Mouse (Mus musculus): ENCODE data around the gene A3galt2. TPM values are rescaled to one million over a fixed set of nuclear protein-coding genes. Genes with fewer than 3 reads are reported as not detected.

Gene A3galt2
- polyA plus RNA-seq (2016; fragmentation: Nextera tagmentation; extraction: Ambion mirVana), result 0.10 and 0.24 TPM in 2 replicates

- H3K9me3 ChIP-seq (replicated peaks), result no peaks in the 10 kb centered on the region
- no peak for DNase-seq (ENCODE audit: low spot score)
- H3K27me3 ChIP-seq (ENCODE audit: low read depth, poor library complexity, severe bottlenecking), result no peaks in the 10 kb centered on the region
- peak within 1 kb of the TSS; percentile 63 for H3K27ac ChIP-seq (replicated peaks)
- peaks cover 21% of the 10 kb centered on the region for H3K4me1 ChIP-seq
- 81% methylated on average over 3 of the region's 3 CpGs for WGBS
- H3K4me3 ChIP-seq, result no peak within 1 kb of the TSS
- H3K36me3 ChIP-seq, result peaks cover 53% of the 10 kb centered on the region
Observed at GRCm38 (mm10) chr4:128755064-128755463, at the start of gene A3galt2. Gene A3galt2, plus strand, starts transcription at chr4:128755364.

- Histone ChIP-seq H3K4me3 (no peak overlapping the region), H3K9me3 (replicated peaks) (no peaks in the 10 kb centered on the region), H3K27me3 (ENCODE audit: low read depth, poor library complexity, severe bottlenecking) (peaks cover 29% of the 10 kb centered on the region), H3K36me3 (no peaks in the 10 kb centered on the region), H3K4me1 (peaks cover 38% of the 10 kb centered on the region), H3K27ac (replicated peaks) (no peak overlapping the region; the same call in 1 of the 2 replicates)
- DNase-seq (ENCODE audit: low spot score), result no peak
- WGBS, result 21% methylated on average over 9 of the region's 9 CpGs
Observed at GRCm38 (mm10) chr4:128706626-128707025, 48.5 kb upstream of the A3galt2 start.

- 41% methylated on average over 4 of the region's 4 CpGs for WGBS
- Histone ChIP-seq H3K27me3 (ENCODE audit: low read depth, poor library complexity, severe bottlenecking) (peaks cover 29% of the 10 kb centered on the region), H3K27ac (replicated peaks) (no peak overlapping the region), H3K4me3 (no peak overlapping the region), H3K36me3 (no peaks in the 10 kb centered on the region), H3K9me3 (replicated peaks) (no peaks in the 10 kb centered on the region), H3K4me1 (peaks cover 46% of the 10 kb centered on the region)
- DNase-seq (ENCODE audit: low spot score), result no peak
Observed at GRCm38 (mm10) chr4:128707384-128707783, 47.8 kb upstream of the A3galt2 start.

- Histone ChIP-seq H3K36me3 (no peaks in the 10 kb centered on the region), H3K27ac (replicated peaks) (peak overlapping the region; percentile 24), H3K27me3 (ENCODE audit: low read depth, poor library complexity, severe bottlenecking) (peaks cover 29% of the 10 kb centered on the region), H3K4me1 (peaks cover 64% of the 10 kb centered on the region), H3K4me3 (no peak overlapping the region), H3K9me3 (replicated peaks) (no peaks in the 10 kb centered on the region)
- no peak for DNase-seq (ENCODE audit: low spot score)
- 83% methylated on average over 15 of the region's 15 CpGs for WGBS
Observed at GRCm38 (mm10) chr4:128709061-128709780, 45.9 kb upstream of the A3galt2 start.

- 92% methylated on average over 12 of the region's 12 CpGs for WGBS
- Histone ChIP-seq H3K27me3 (ENCODE audit: low read depth, poor library complexity, severe bottlenecking) (peaks cover 29% of the 10 kb centered on the region), H3K36me3 (no peaks in the 10 kb centered on the region), H3K4me3 (no peak overlapping the region), H3K4me1 (peaks cover 70% of the 10 kb centered on the region), H3K27ac (replicated peaks) (peak overlapping the region; percentile 24), H3K9me3 (replicated peaks) (no peaks in the 10 kb centered on the region)
- DNase-seq (ENCODE audit: low spot score), result no peak
Observed at GRCm38 (mm10) chr4:128709781-128710166, 45.4 kb upstream of the A3galt2 start.

- H3K4me3 ChIP-seq, result no peak overlapping the region
- DNase-seq (ENCODE audit: low spot score), result no peak
- no peaks in the 10 kb centered on the region for H3K36me3 ChIP-seq
- no peaks in the 10 kb centered on the region for H3K9me3 ChIP-seq (replicated peaks)
- H3K27ac ChIP-seq (replicated peaks), result peak overlapping the region; percentile 24; the same call in 1 of the 2 replicates
- H3K27me3 ChIP-seq (ENCODE audit: low read depth, poor library complexity, severe bottlenecking), result peaks cover 29% of the 10 kb centered on the region
- WGBS, result 85% methylated on average over 6 of the region's 6 CpGs
- H3K4me1 ChIP-seq, result peaks cover 75% of the 10 kb centered on the region
Observed at GRCm38 (mm10) chr4:128710286-128710685, 44.9 kb upstream of the A3galt2 start.

GRCm38 (mm10) chr4:128710800-128711199 lies 44.4 kb upstream of the A3galt2 start:
- 70% methylated on average over 9 of the region's 9 CpGs for whole genome bisulfite sequencing
- Histone ChIP-seq H3K27me3 (ENCODE audit: low read depth, poor library complexity, severe bottlenecking) (peaks cover 29% of the 10 kb centered on the region), H3K4me1 (peaks cover 80% of the 10 kb centered on the region), H3K27ac (replicated peaks) (peak overlapping the region; percentile 97), H3K9me3 (replicated peaks) (no peaks in the 10 kb centered on the region), H3K36me3 (no peaks in the 10 kb centered on the region), H3K4me3 (no peak overlapping the region)
- DNase-seq (ENCODE audit: low spot score), result no peak

- peak; percentile 94 for DNase-seq (ENCODE audit: low spot score)
- peak overlapping the region; percentile 45 for H3K4me3 ChIP-seq
- 2% methylated on average over 24 of the region's 24 CpGs for WGBS
- peaks cover 29% of the 10 kb centered on the region for H3K27me3 ChIP-seq (ENCODE audit: low read depth, poor library complexity, severe bottlenecking)
- H3K4me1 ChIP-seq, result peaks cover 86% of the 10 kb centered on the region
- no peaks in the 10 kb centered on the region for H3K9me3 ChIP-seq (replicated peaks)
- H3K36me3 ChIP-seq, result no peaks in the 10 kb centered on the region
- H3K27ac ChIP-seq (replicated peaks), result peak overlapping the region; percentile 97
Observed at GRCm38 (mm10) chr4:128711455-128712135, 43.6 kb upstream of the A3galt2 start.

- 31% methylated on average over 13 of the region's 13 CpGs for WGBS
- peak overlapping the region; percentile 45 for H3K4me3 ChIP-seq
- peaks cover 89% of the 10 kb centered on the region for H3K4me1 ChIP-seq
- no peaks in the 10 kb centered on the region for H3K9me3 ChIP-seq (replicated peaks)
- peaks cover 29% of the 10 kb centered on the region for H3K27me3 ChIP-seq (ENCODE audit: low read depth, poor library complexity, severe bottlenecking)
- peak overlapping the region; percentile 97 for H3K27ac ChIP-seq (replicated peaks)
- H3K36me3 ChIP-seq, result no peaks in the 10 kb centered on the region
- DNase-seq (ENCODE audit: low spot score), result no peak
Observed at GRCm38 (mm10) chr4:128712136-128712655, 43.0 kb upstream of the A3galt2 start.

- peaks cover 97% of the 10 kb centered on the region for H3K4me1 ChIP-seq
- H3K27me3 ChIP-seq (ENCODE audit: low read depth, poor library complexity, severe bottlenecking), result peaks cover 23% of the 10 kb centered on the region
- H3K4me3 ChIP-seq, result no peak overlapping the region
- H3K36me3 ChIP-seq, result no peaks in the 10 kb centered on the region
- no peaks in the 10 kb centered on the region for H3K9me3 ChIP-seq (replicated peaks)
- H3K27ac ChIP-seq (replicated peaks), result peak overlapping the region; percentile 97
- DNase-seq (ENCODE audit: low spot score), result no peak
- 87% methylated on average over 6 of the region's 6 CpGs for WGBS
Observed at GRCm38 (mm10) chr4:128712941-128713340, 42.2 kb upstream of the A3galt2 start.

- Histone ChIP-seq H3K4me3 (peak overlapping the region; percentile 39), H3K9me3 (replicated peaks) (no peaks in the 10 kb centered on the region), H3K27me3 (ENCODE audit: low read depth, poor library complexity, severe bottlenecking) (peaks cover 5% of the 10 kb centered on the region), H3K36me3 (no peaks in the 10 kb centered on the region), H3K4me1 (peaks cover 100% of the 10 kb centered on the region), H3K27ac (replicated peaks) (peak overlapping the region; percentile 97)
- DNase-seq (ENCODE audit: low spot score), result peak; percentile 96
- WGBS, result 3% methylated on average over 14 of the region's 14 CpGs
Observed at GRCm38 (mm10) chr4:128715241-128716204, 39.6 kb upstream of the A3galt2 start.

- Histone ChIP-seq H3K27me3 (ENCODE audit: low read depth, poor library complexity, severe bottlenecking) (peaks cover 6% of the 10 kb centered on the region; the same call in 1 of the 2 replicates), H3K36me3 (no peaks in the 10 kb centered on the region), H3K9me3 (replicated peaks) (no peaks in the 10 kb centered on the region), H3K4me1 (peaks cover 100% of the 10 kb centered on the region), H3K27ac (replicated peaks) (peak overlapping the region; percentile 97), H3K4me3 (peak overlapping the region; percentile 39)
- WGBS, result 8% methylated on average over 4 of the region's 4 CpGs
- DNase-seq (ENCODE audit: low spot score), result no peak
Observed at GRCm38 (mm10) chr4:128716279-128716678, 38.9 kb upstream of the A3galt2 start.
